Mouse (Mus musculus) liver, postnatal 0 days (tissue): Measurements from ENCODE around the gene Wdr72.

Source experiments
- CTCF ChIP-seq: sonication (generic); IDR thresholded peaks from 2 replicates; pipeline ENCODE4 v1.5.1; 2016; ENCODE audit warnings: antibody characterized with exemption, low read depth
- EP300 ChIP-seq: IDR thresholded peaks from 2 replicates; pipeline ENCODE4 v1.6.1; 2016; ENCODE audit warnings: antibody characterized with exemption, low read depth, mild to moderate bottlenecking

DNA sequence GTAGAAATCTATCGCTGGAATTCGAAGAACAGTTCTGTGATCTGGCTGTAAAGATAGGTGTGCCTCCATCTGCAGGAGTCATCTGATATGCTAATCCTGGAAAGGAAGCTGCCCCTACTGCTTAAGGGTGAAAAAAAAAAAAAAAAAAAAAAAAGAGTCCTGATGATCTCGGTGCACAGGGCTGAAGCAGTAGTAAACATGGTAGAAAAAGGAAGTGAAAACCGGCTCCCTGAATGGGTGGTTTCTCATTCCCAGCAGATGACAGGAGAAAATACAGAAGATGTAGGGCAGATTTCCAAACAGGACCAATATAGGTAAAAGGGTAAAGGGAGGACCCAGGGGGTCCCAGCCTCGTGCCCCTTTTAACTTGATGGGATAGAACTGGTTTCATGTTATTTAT is 16.1 kb downstream of the Wdr72 start:
- TF ChIP-seq CTCF (no peak), EP300 (no peak)
